ENCODE assay signal across 17 mouse cellular contexts in the genomic region with DNA sequence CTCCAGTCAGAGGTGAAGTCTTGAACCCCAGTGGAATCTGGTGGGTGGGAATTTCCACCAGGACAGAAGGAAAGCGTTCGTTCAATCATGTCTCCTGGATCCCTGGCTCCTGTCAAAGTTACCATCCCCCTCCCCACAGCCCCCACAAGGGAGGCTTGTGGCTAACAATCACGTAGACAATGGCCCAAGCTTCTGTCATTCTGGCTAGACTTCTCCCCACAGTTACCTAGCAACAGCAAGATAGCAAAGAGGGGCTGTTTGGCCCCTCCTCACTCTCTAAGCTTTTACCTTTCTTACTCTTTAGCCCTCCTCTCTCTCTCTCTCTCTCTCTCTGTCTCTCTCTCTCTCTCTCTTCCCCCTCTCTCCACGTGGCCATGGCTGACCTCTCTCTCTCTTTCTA.
DNase-seq lines count a peak whose midpoint lies in the region; ATAC-seq and TF ChIP-seq lines count a peak whose summit lies in the region.
"Had no signal": no experiment of that assay in that cellular context is flagged by ENCODE, and none has a peak within 500 bp of the region (broad histone marks: within the 10 kb centered on the region; RNA-seq: fewer than 3 reads in every experiment).

No protein-coding gene starts in this region.

- H3K27ac ChIP-seq in embryonic facial prominence, embryonic 10.5 days (replicated peaks): peak overlapping the region; percentile 63
- no peak overlapping the region for H3K27ac ChIP-seq in hindbrain, embryonic 11.5 days (ENCODE audit: low read depth, low read length)
- peak overlapping the region; percentile 55; the same call in 1 of the 2 replicates for H3K27ac ChIP-seq in midbrain, postnatal 0 days (ENCODE audit: low read depth, low read length)
- H3K27ac ChIP-seq: embryonic facial prominence, embryonic 15.5 days; kidney, postnatal 0 days; midbrain, embryonic 12.5 days; neural tube, embryonic 13.5 days had no signal

- no peak overlapping the region for H3K4me3 ChIP-seq in embryonic facial prominence, embryonic 10.5 days
- H3K4me3 ChIP-seq in hindbrain, embryonic 11.5 days (ENCODE audit: low read depth, low read length): no peak overlapping the region
- no peak overlapping the region for H3K4me3 ChIP-seq in midbrain, postnatal 0 days (ENCODE audit: low read depth, low read length)
- H3K4me3 ChIP-seq: embryonic facial prominence, embryonic 15.5 days; midbrain, embryonic 12.5 days; neural tube, embryonic 13.5 days had no signal

- peaks cover 21% of the 10 kb centered on the region for H3K4me1 ChIP-seq in embryonic facial prominence, embryonic 10.5 days
- no peaks in the 10 kb centered on the region for H3K4me1 ChIP-seq in hindbrain, embryonic 11.5 days (replicated peaks; ENCODE audit: control insufficient read depth, insufficient read depth, low read length)
- H3K4me1 ChIP-seq in midbrain, postnatal 0 days (ENCODE audit: insufficient read depth, low read length): peaks cover 3% of the 10 kb centered on the region; the same call in 1 of the 2 replicates

- H3K9me3 ChIP-seq in embryonic facial prominence, embryonic 10.5 days: no peaks in the 10 kb centered on the region
- no peaks in the 10 kb centered on the region for H3K9me3 ChIP-seq in hindbrain, embryonic 11.5 days (ENCODE audit: control insufficient read depth, low read length)
- no peaks in the 10 kb centered on the region for H3K9me3 ChIP-seq in midbrain, postnatal 0 days (ENCODE audit: low read length)
- H3K9me3 ChIP-seq: embryonic facial prominence, embryonic 15.5 days; midbrain, embryonic 12.5 days; neural tube, embryonic 13.5 days had no signal

- H3K27me3 ChIP-seq in embryonic facial prominence, embryonic 10.5 days (replicated peaks; ENCODE audit: low read depth, poor library complexity, severe bottlenecking): no peaks in the 10 kb centered on the region
- no peaks in the 10 kb centered on the region for H3K27me3 ChIP-seq in hindbrain, embryonic 11.5 days (ENCODE audit: control insufficient read depth, insufficient read depth, low read length)
- H3K27me3 ChIP-seq in midbrain, postnatal 0 days (ENCODE audit: insufficient read depth, low read length): no peaks in the 10 kb centered on the region
- H3K27me3 ChIP-seq: CH12.LX; embryonic facial prominence, embryonic 15.5 days; midbrain, embryonic 12.5 days; neural tube, embryonic 13.5 days; Patski had no signal

- 56% methylated on average over 4 of the region's 4 CpGs for WGBS in embryonic facial prominence, embryonic 10.5 days
- WGBS in hindbrain, embryonic 11.5 days: 40% methylated on average over 4 of the region's 4 CpGs
- 11% methylated on average over 4 of the region's 4 CpGs for WGBS in midbrain, postnatal 0 days

- H3K4me2 ChIP-seq in hindbrain, embryonic 11.5 days (replicated peaks; ENCODE audit: low read depth, low read length): no peak overlapping the region
- H3K4me2 ChIP-seq in midbrain, postnatal 0 days (ENCODE audit: low read depth, low read length, poor library complexity, severe bottlenecking): no peak overlapping the region
- H3K4me2 ChIP-seq: embryonic facial prominence, embryonic 15.5 days; midbrain, embryonic 12.5 days; neural tube, embryonic 13.5 days had no signal

- peak; percentile 51; the same call in 1 of the 2 replicates for ATAC-seq in hindbrain, embryonic 11.5 days (ENCODE audit: low FRiP score)
- ATAC-seq in midbrain, postnatal 0 days (ENCODE audit: low FRiP score): peak; percentile 43; the same call in 1 of the 2 replicates
- ATAC-seq in megakaryocyte progenitor cell, adult 5-6 weeks (replicated peaks; ENCODE audit: poor library complexity): no peak
- ATAC-seq: intestine, embryonic 16.5 days; Patski had no signal

- H3K9ac ChIP-seq in hindbrain, embryonic 11.5 days (ENCODE audit: low read depth, low read length): no peak overlapping the region
- no peak overlapping the region for H3K9ac ChIP-seq in midbrain, postnatal 0 days (replicated peaks; ENCODE audit: low read length, poor library complexity, severe bottlenecking)
- H3K9ac ChIP-seq: embryonic facial prominence, embryonic 15.5 days; midbrain, embryonic 12.5 days; neural tube, embryonic 13.5 days had no signal

- DNase-seq in brain, embryonic 18.5 days (ENCODE audit: low read depth, low spot score): peak; percentile 40
- no peak for DNase-seq in embryonic facial prominence, embryonic 10.5 days (ENCODE audit: low spot score)
- peak; percentile 51 for DNase-seq in hindbrain, embryonic 11.5 days (ENCODE audit: low spot score)
- DNase-seq in midbrain, postnatal 0 days (ENCODE audit: low spot score): no peak
- DNase-seq in Muller cell, postnatal 12 days (ENCODE audit: inconsistent ontology term): no peak
- no peak for DNase-seq in gastrocnemius, adult 18-20 months (ENCODE audit: low spot score)
- DNase-seq: cerebellum, adult 9-11 months; right cerebral cortex, adult 18-20 months; thymus, adult 18-20 months had no signal

- H3K36me3 ChIP-seq in embryonic facial prominence, embryonic 10.5 days (replicated peaks): no peaks in the 10 kb centered on the region
- no peaks in the 10 kb centered on the region for H3K36me3 ChIP-seq in hindbrain, embryonic 11.5 days (ENCODE audit: control insufficient read depth, insufficient read depth, low read length)
- H3K36me3 ChIP-seq in midbrain, postnatal 0 days (ENCODE audit: insufficient read depth, low read length): no peaks in the 10 kb centered on the region
- H3K36me3 ChIP-seq: embryonic facial prominence, embryonic 15.5 days; midbrain, embryonic 12.5 days; neural tube, embryonic 13.5 days had no signal

- TF ChIP-seq CTCF in midbrain, postnatal 0 days (IDR thresholded peaks at IDR 0.05): no peak

Comparison
In these comparisons a context has a peak if more than half of its experiments do, and no peak if none do; other contexts are left out.
1. DNase-seq: peak in brain, embryonic 18.5 days (single experiment) and hindbrain, embryonic 11.5 days (single experiment); none in embryonic facial prominence, embryonic 10.5 days (single experiment), midbrain, postnatal 0 days (single experiment), Muller cell, postnatal 12 days (single experiment) and gastrocnemius, adult 18-20 months (single experiment).